Mouse (Mus musculus) hindbrain, postnatal 0 days (tissue): ENCODE measurements around the gene Nkain1. TPM values are rescaled to one million over a fixed set of nuclear protein-coding genes. Genes with fewer than 3 reads are reported as not detected.
A peak's percentile ranks its signal among the peaks of the same experiment; 100 is the strongest.

Experiments used
- ATAC-seq: fragments of 200-750 bp; cut with Nextera tagmentation; 2 replicates; pipeline ENCODE4 v1.8.0; 2017; ENCODE audit warnings: mild to moderate bottlenecking, moderate TSS enrichment, moderate library complexity
- DNase-seq: peaks from one replicate; pipeline ENCODE4 v3.0.0-alpha.2; 2015; ENCODE audit warnings: low spot score
- H3K27ac ChIP-seq: fragments of 300-500 bp; sonication (generic); 2 replicates; pipeline ENCODE4 v1.5.1; 2014; ENCODE audit warnings: mild to moderate bottlenecking
- H3K27me3 ChIP-seq: fragments of 300-500 bp; sonication (generic); 2 replicates; pipeline ENCODE4 v1.6.1; 2014; ENCODE audit warnings: low read length, mixed read lengths; ENCODE audit not compliant: insufficient read depth
- H3K36me3 ChIP-seq: fragments of 300-500 bp; sonication (generic); 2 replicates; pipeline ENCODE4 v1.6.1; 2014; ENCODE audit warnings: low read length, mixed read lengths; ENCODE audit not compliant: insufficient read depth
- H3K4me1 ChIP-seq: fragments of 300-500 bp; sonication (generic); 2 replicates; pipeline ENCODE4 v1.6.1; 2014; ENCODE audit warnings: antibody characterized with exemption, low read length, mixed read lengths; ENCODE audit not compliant: insufficient read depth
- H3K4me2 ChIP-seq: fragments of 300-500 bp; sonication (generic); 2 replicates; pipeline ENCODE4 v1.6.1; 2014; ENCODE audit warnings: low read depth, mild to moderate bottlenecking, low read length, moderate library complexity, mixed read lengths
- H3K4me3 ChIP-seq: fragments of 300-500 bp; sonication (generic); 2 replicates; pipeline ENCODE4 v1.5.1; 2014; ENCODE audit warnings: low read length
- H3K9ac ChIP-seq: fragments of 300-500 bp; sonication (generic); replicated peaks from 2 replicates; pipeline ENCODE4 v1.6.1; 2014; ENCODE audit warnings: mild to moderate bottlenecking, low read length, moderate library complexity, mixed read lengths
- H3K9me3 ChIP-seq: fragments of 300-500 bp; sonication (generic); 2 replicates; pipeline ENCODE4 v1.6.1; 2016; ENCODE audit warnings: low read length, mixed read lengths
- CTCF ChIP-seq: IDR thresholded peaks from 2 replicates; pipeline ENCODE4 v1.5.1; 2016; ENCODE audit warnings: antibody characterized with exemption, control low read depth, low read depth
- WGBS: fragments of 180-500 bp; shearing (Covaris S2); extraction: QIAGEN DNeasy Blood & Tissue Kit; methylation state at CpG from one replicate; pipeline ENCODE4 v1.1.7; 2014; 5-methylcytosine and 5-hydroxymethylcytosine counted together
- polyA plus RNA-seq: library from polyadenylated mRNA; unstranded; fragments of >200 nt; fragmentation: Nextera tagmentation; extraction: Ambion mirVana; gene quantifications from 2 replicates; pipeline ENCODE4 v1.2.1, GENCODE M21; 2015
- total RNA-seq: library from RNA; depleted of rRNA; stranded (reverse); fragments of >200 nt; gene quantifications from 2 replicates; pipeline ENCODE4 v1.2.3, GENCODE M21; 2014

The Nkain1 gene
- total and polyA plus RNA-seq, 2 experiments from 2014 or later, result 10.2 to 323 TPM

GRCm38 (mm10) chr4:130531645-130532280 lies 42.2 kb downstream of the Nkain1 start:
- Histone ChIP-seq H3K27ac (no peak overlapping the region), H3K9me3 (no peaks in the 10 kb centered on the region), H3K4me1 (0 out of 2 replicates have a peak, but pooled peaks cover 3% of the 10 kb centered on the region), H3K9ac (no peak overlapping the region), H3K4me2 (peak overlapping the region; percentile 36), H3K36me3 (peaks cover 14% of the 10 kb centered on the region), H3K27me3 (no peaks in the 10 kb centered on the region), H3K4me3 (peak overlapping the region; percentile 14; the same call in 1 of the 2 replicates)
- 19% methylated on average over 28 of the region's 28 CpGs for WGBS
- TF ChIP-seq CTCF, result peak; percentile 89
- ATAC-seq (peak; percentile 53), DNase-seq (peak; percentile 82)

- ATAC-seq, result no peak
- H3K27me3 ChIP-seq, result no peaks in the 10 kb centered on the region
- H3K4me2 ChIP-seq, result no peak overlapping the region
- no peak overlapping the region for H3K9ac ChIP-seq
- H3K9me3 ChIP-seq, result no peaks in the 10 kb centered on the region
- TF ChIP-seq CTCF, result no peak
- H3K36me3 ChIP-seq, result peaks cover 14% of the 10 kb centered on the region
- DNase-seq, result no peak
- no peak overlapping the region for H3K4me3 ChIP-seq
- 96% methylated on average over 1 of the region's 1 CpGs for WGBS
- H3K27ac ChIP-seq, result no peak overlapping the region
- 0 out of 2 replicates have a peak, but pooled peaks cover 3% of the 10 kb centered on the region for H3K4me1 ChIP-seq
Observed at GRCm38 (mm10) chr4:130527804-130528203, 46.2 kb downstream of the Nkain1 start.

GRCm38 (mm10) chr4:130525041-130525440 lies 48.9 kb downstream of the Nkain1 start:
- no peaks in the 10 kb centered on the region for H3K9me3 ChIP-seq
- no peak overlapping the region for H3K4me3 ChIP-seq
- H3K9ac ChIP-seq, result no peak overlapping the region
- H3K27me3 ChIP-seq, result no peaks in the 10 kb centered on the region
- 67% methylated on average over 1 of the region's 1 CpGs for WGBS
- no peak overlapping the region for H3K27ac ChIP-seq
- H3K4me1 ChIP-seq, result peaks cover 5% of the 10 kb centered on the region; the same call in 1 of the 2 replicates
- no peak for ATAC-seq
- peaks cover 4% of the 10 kb centered on the region for H3K36me3 ChIP-seq
- DNase-seq, result no peak
- no peak for TF ChIP-seq CTCF
- H3K4me2 ChIP-seq, result no peak overlapping the region

GRCm38 (mm10) chr4:130521466-130521865 lies 52.5 kb downstream of the Nkain1 start:
- H3K4me2 ChIP-seq, result no peak overlapping the region
- H3K9ac ChIP-seq, result no peak overlapping the region
- no peak for TF ChIP-seq CTCF
- H3K4me1 ChIP-seq, result peaks cover 10% of the 10 kb centered on the region; the same call in 1 of the 2 replicates
- ATAC-seq (no peak), DNase-seq (no peak)
- WGBS, result 91% methylated on average over 6 of the region's 6 CpGs
- H3K27ac ChIP-seq, result no peak overlapping the region
- H3K9me3 ChIP-seq, result no peaks in the 10 kb centered on the region
- no peak overlapping the region for H3K4me3 ChIP-seq
- no peaks in the 10 kb centered on the region for H3K36me3 ChIP-seq
- H3K27me3 ChIP-seq, result no peaks in the 10 kb centered on the region

DNA sequence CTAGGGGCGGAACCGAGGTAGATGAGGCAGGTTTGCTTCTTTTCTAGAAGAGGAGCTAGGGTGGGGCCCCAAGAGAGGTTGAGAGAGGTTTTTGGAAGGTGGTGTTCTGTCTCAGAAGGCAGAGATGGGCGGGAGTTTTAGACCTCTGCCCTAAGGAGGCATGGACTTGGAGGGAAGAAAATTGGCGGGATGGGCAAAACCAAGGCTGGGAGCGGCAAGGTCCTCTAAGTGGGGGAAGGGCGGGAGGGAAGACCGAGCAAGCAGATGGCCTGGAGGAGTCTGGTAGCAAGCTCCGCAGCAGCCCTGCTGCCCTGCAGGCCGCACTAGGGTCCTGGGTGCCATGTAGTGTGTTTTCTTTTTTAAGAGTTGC lies 53.5 kb downstream of the Nkain1 start:
- Histone ChIP-seq H3K4me2 (peak overlapping the region; percentile 87), H3K27ac (peak overlapping the region; percentile 92), H3K9me3 (no peaks in the 10 kb centered on the region), H3K4me3 (peak overlapping the region; percentile 64), H3K4me1 (peaks cover 10% of the 10 kb centered on the region; the same call in 1 of the 2 replicates), H3K9ac (peak overlapping the region; percentile 87; the same call in 1 of the 2 replicates), H3K27me3 (no peaks in the 10 kb centered on the region), H3K36me3 (no peaks in the 10 kb centered on the region)
- under 1% methylated on average over 9 of the region's 9 CpGs for WGBS
- 0 out of 2 replicates have a peak, but pooled peaks have one; percentile 4 for TF ChIP-seq CTCF
- no peak for DNase-seq
- ATAC-seq, result no peak; the same call in 1 of the 2 replicates

DNA sequence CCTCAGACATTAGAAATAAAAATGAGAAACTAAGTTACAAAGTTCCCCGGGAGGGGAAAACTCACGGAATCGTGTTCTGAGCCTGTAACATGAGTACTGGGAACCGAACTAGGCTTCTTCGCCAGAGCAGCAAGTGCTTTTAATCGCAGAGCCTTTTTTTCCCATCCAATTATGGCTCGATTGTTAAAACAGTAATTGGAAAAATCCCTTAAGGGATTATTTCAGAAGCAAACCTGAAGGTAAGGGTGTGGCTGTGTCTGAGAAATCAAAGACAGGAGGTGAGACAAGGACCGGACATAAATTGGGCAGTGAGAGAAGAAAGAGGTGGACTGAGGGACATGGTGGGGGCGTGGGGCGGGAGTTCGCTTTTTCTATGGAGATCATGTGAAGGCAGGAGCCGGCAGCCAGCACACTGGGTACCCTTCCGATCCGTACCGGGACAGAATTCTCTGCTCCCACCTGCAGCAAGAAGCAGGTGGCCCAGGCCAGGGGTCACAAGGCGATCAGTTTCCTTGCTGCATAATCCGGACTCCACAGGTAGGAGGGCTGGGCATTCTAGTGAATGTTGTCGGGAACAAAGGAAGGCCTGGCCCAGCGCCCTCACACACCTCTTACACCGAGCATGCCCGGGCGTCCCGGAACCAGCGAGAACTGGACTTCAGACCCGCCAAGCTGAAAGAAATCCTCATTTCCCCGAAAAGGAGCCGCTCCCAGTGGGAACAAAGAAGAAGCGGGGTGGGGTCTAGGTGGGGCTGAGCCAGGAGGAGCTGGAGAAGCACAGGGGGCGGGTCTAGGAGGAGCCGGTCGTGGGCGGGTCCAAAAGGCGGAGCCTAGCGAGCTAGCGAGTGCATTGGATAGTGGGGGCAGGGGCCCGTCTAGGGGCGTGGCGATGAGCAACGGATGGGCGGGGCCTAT lies 54.1 kb downstream of the Nkain1 start:
- Histone ChIP-seq H3K36me3 (no peaks in the 10 kb centered on the region), H3K27me3 (no peaks in the 10 kb centered on the region), H3K9me3 (no peaks in the 10 kb centered on the region), H3K27ac (peak overlapping the region; percentile 92), H3K4me1 (peaks cover 10% of the 10 kb centered on the region; the same call in 1 of the 2 replicates), H3K4me3 (peak overlapping the region; percentile 64), H3K9ac (peak overlapping the region; percentile 87), H3K4me2 (peak overlapping the region; percentile 87)
- WGBS, result 2% methylated on average over 40 of the region's 40 CpGs
- peak; percentile 97 for DNase-seq
- ATAC-seq, result peak; percentile 97
- no peak for TF ChIP-seq CTCF
